ENCODE assay signal across 8 mouse cellular contexts in genomic region chr14:29968075-29968821, GRCm38 (mm10). TPM values are rescaled to one million over a fixed set of nuclear protein-coding genes. Genes with fewer than 3 reads are reported as not detected.
A peak's percentile ranks its signal among the peaks of the same experiment; 100 is the strongest.
DNase-seq lines count a peak whose midpoint lies in the region; ATAC-seq lines count a peak whose summit lies in the region.

Gene Selenok (plus strand): TSS chr14:29968308.

- WGBS in hindbrain, embryonic 11.5 days: under 1% methylated on average over 44 of the region's 49 CpGs

- peaks cover 6% of the 10 kb centered on the region; the same call in 1 of the 2 replicates for H3K4me1 ChIP-seq in hindbrain, embryonic 11.5 days (replicated peaks; ENCODE audit: control insufficient read depth, insufficient read depth, low read length)

- no peaks in the 10 kb centered on the region for H3K9me3 ChIP-seq in hindbrain, embryonic 11.5 days (ENCODE audit: control insufficient read depth, low read length)

- peak; percentile 100 for ATAC-seq in hindbrain, embryonic 11.5 days (ENCODE audit: low FRiP score)

- H3K9ac ChIP-seq in hindbrain, embryonic 11.5 days (ENCODE audit: low read depth, low read length): peak within 1 kb of the TSS; percentile 83

- H3K27me3 ChIP-seq in hindbrain, embryonic 11.5 days (ENCODE audit: control insufficient read depth, insufficient read depth, low read length): no peaks in the 10 kb centered on the region

- H3K4me2 ChIP-seq in hindbrain, embryonic 11.5 days (replicated peaks; ENCODE audit: low read depth, low read length): peak within 1 kb of the TSS; percentile 74

- H3K4me3 ChIP-seq in hindbrain, embryonic 11.5 days (ENCODE audit: low read depth, low read length): peak within 1 kb of the TSS; percentile 93

- 0 out of 2 replicates have a peak, but pooled peaks cover 4% of the 10 kb centered on the region for H3K36me3 ChIP-seq in hindbrain, embryonic 11.5 days (ENCODE audit: control insufficient read depth, insufficient read depth, low read length)

- peak; percentile 99 for DNase-seq in Muller cell, postnatal 12 days (ENCODE audit: inconsistent ontology term)
- peak; percentile 99 for DNase-seq in cerebellum, adult 9-11 months
- peak; percentile 99 for DNase-seq in frontal cortex, adult 2 months (ENCODE audit: extremely low spot score in 1 of 2, low spot score in 1 of 2)
- peak; percentile 97 for DNase-seq in hindbrain, embryonic 11.5 days (ENCODE audit: low spot score)
- DNase-seq in layer of hippocampus, postnatal 10 days (ENCODE audit: low spot score in 2 of 2): peak; percentile 90 to 91
- peak; percentile 98 for DNase-seq in lung, postnatal 10 days
- DNase-seq in ovary, postnatal 36 days (ENCODE audit: low spot score): peak; percentile 88
- DNase-seq in thymus, postnatal 25 days: peak; percentile 92

- H3K27ac ChIP-seq in hindbrain, embryonic 11.5 days (ENCODE audit: low read depth, low read length): peak within 1 kb of the TSS; percentile 77

RNA-seq across cellular contexts. Expression of gene Selenok, which starts in this region (rescaled TPM):
- 211 and 231 TPM in 2 replicates for polyA plus RNA-seq in frontal cortex, adult 2 months (2012; rRNA removed)
- polyA plus RNA-seq in hindbrain, embryonic 11.5 days (2014; fragmentation: Nextera tagmentation; extraction: Ambion mirVana): 314 and 327 TPM in 2 replicates
- 100 to 1,000 TPM; 129 to 141 TPM for total RNA-seq in layer of hippocampus, postnatal 10 days (2021)

Comparison
In these comparisons a context has a peak if more than half of its experiments do, and no peak if none do; other contexts are left out.
1. Peak in every context shown above with its lines: DNase-seq, ATAC-seq, H3K4me3 ChIP-seq and H3K27ac ChIP-seq.